Mouse (Mus musculus) layer of hippocampus, adult 8-10 months (tissue): ENCODE measurements around the gene Serinc2. TPM values are rescaled to one million over a fixed set of nuclear protein-coding genes. Genes with fewer than 3 reads are reported as not detected.

ENCODE experiments used
- DNase-seq, 2 experiments: peaks; one replicate each; pipeline ENCODE4 v3.0.0; 2022; ENCODE audit warnings: low spot score in 2 of 2
- total RNA-seq, 4 experiments: library from RNA; stranded (reverse); gene quantifications; 2 replicates each; pipeline ENCODE4 v1.2.4; 2022

The Serinc2 gene
- 10 to 100 TPM in 2 of 4 experiments, 1 to 10 TPM in 2; 8.1 to 12.4 (median 10.2) TPM for total RNA-seq

- DNase-seq, result no peak
Observed at GRCm38 (mm10) chr4:130279105-130279504, at the start of gene Serinc2. Gene Serinc2, minus strand, starts transcription at chr4:130279205.

GRCm38 (mm10) chr4:130327366-130327765 lies 48.4 kb upstream of the Serinc2 start:
- no peak for DNase-seq

- no peak for DNase-seq
Observed at GRCm38 (mm10) chr4:130325446-130325845, 46.4 kb upstream of the Serinc2 start.

- DNase-seq, result no peak
Observed at GRCm38 (mm10) chr4:130323607-130324006, 44.6 kb upstream of the Serinc2 start.

- no peak for DNase-seq
Observed at GRCm38 (mm10) chr4:130323165-130323564, 44.2 kb upstream of the Serinc2 start.

GRCm38 (mm10) chr4:130322567-130322966 lies 43.6 kb upstream of the Serinc2 start:
- DNase-seq, result no peak

- no peak for DNase-seq
Observed at GRCm38 (mm10) chr4:130321640-130322039, 42.6 kb upstream of the Serinc2 start.

- no peak for DNase-seq
Observed at GRCm38 (mm10) chr4:130319564-130319963, 40.6 kb upstream of the Serinc2 start.

- DNase-seq, result no peak
Observed at GRCm38 (mm10) chr4:130318122-130318521, 39.1 kb upstream of the Serinc2 start.

GRCm38 (mm10) chr4:130316691-130317090 lies 37.7 kb upstream of the Serinc2 start:
- DNase-seq, result no peak

- DNase-seq, result no peak
Observed at GRCm38 (mm10) chr4:130315771-130316527, 36.9 kb upstream of the Serinc2 start.

GRCm38 (mm10) chr4:130313552-130313951 lies 34.5 kb upstream of the Serinc2 start:
- DNase-seq, result no peak

- no peak for DNase-seq
Observed at GRCm38 (mm10) chr4:130312526-130312925, 33.5 kb upstream of the Serinc2 start.

- no peak for DNase-seq
Observed at GRCm38 (mm10) chr4:130309254-130309653, 30.2 kb upstream of the Serinc2 start.

- DNase-seq, result peak; percentile 67 to 68
Observed at GRCm38 (mm10) chr4:130308231-130309081, 29.5 kb upstream of the Serinc2 start, which contains the start of the genes Fabp3 and Gm10570. Gene Fabp3, plus strand, starts transcription at chr4:130308595. Gene Gm10570, minus strand, starts transcription at chr4:130308674.

GRCm38 (mm10) chr4:130307851-130308230 lies 28.8 kb upstream of the Serinc2 start:
- no peak for DNase-seq

GRCm38 (mm10) chr4:130306796-130307630 lies 28.0 kb upstream of the Serinc2 start:
- DNase-seq, result no peak

- DNase-seq, result no peak
Observed at GRCm38 (mm10) chr4:130304746-130305145, 25.7 kb upstream of the Serinc2 start.

GRCm38 (mm10) chr4:130302285-130302870 lies 23.4 kb upstream of the Serinc2 start:
- DNase-seq, result no peak

GRCm38 (mm10) chr4:130299629-130300018 lies 20.6 kb upstream of the Serinc2 start:
- no peak for DNase-seq
